Mouse (Mus musculus): ENCODE results near the gene Pole3.

Gene Pole3

GRCm38 (mm10) chr4:62518416-62519121 is 6.3 kb downstream of the Pole3 start:
- DNase-seq (ENCODE audit: low spot score), result no peak

- DNase-seq (ENCODE audit: low spot score), result no peak
Observed at GRCm38 (mm10) chr4:62517538-62518415, 7.1 kb downstream of the Pole3 start.

GRCm38 (mm10) chr4:62517046-62517445 is 7.8 kb downstream of the Pole3 start:
- no peak for DNase-seq (ENCODE audit: low spot score)

- DNase-seq (ENCODE audit: low spot score), result no peak
Observed at GRCm38 (mm10) chr4:62516579-62516978, 8.3 kb downstream of the Pole3 start.

- no peak for DNase-seq (ENCODE audit: low spot score)
Observed at GRCm38 (mm10) chr4:62516079-62516478, 8.8 kb downstream of the Pole3 start.

GRCm38 (mm10) chr4:62515490-62515889 is 9.4 kb downstream of the Pole3 start:
- DNase-seq (ENCODE audit: low spot score), result peak; percentile 81

GRCm38 (mm10) chr4:62514995-62515394 is 9.9 kb downstream of the Pole3 start:
- peak; percentile 70 for DNase-seq (ENCODE audit: low spot score)

- DNase-seq (ENCODE audit: low spot score), result no peak
Observed at GRCm38 (mm10) chr4:62513998-62514506, 10.8 kb downstream of the Pole3 start.

- DNase-seq (ENCODE audit: low spot score), result peak; percentile 81
Observed at GRCm38 (mm10) chr4:62509946-62510345, 14.9 kb downstream of the Pole3 start.

GRCm38 (mm10) chr4:62508839-62509238 is 16.0 kb downstream of the Pole3 start:
- DNase-seq (ENCODE audit: low spot score), result peak; percentile 76

GRCm38 (mm10) chr4:62506798-62507197 is 18.1 kb downstream of the Pole3 start:
- DNase-seq (ENCODE audit: low spot score), result no peak

GRCm38 (mm10) chr4:62505991-62506390 is 18.9 kb downstream of the Pole3 start:
- no peak for DNase-seq (ENCODE audit: low spot score)

GRCm38 (mm10) chr4:62503374-62503970 is 21.4 kb downstream of the Pole3 start, which contains the start of gene Hdhd3:
Gene Hdhd3 (minus strand): TSS chr4:62503467.
- no peak for DNase-seq (ENCODE audit: low spot score)

GRCm38 (mm10) chr4:62502969-62503368 is 21.9 kb downstream of the Pole3 start:
- no peak for DNase-seq (ENCODE audit: low spot score)

- DNase-seq (ENCODE audit: low spot score), result peak; percentile 88
Observed at GRCm38 (mm10) chr4:62501964-62502732, 22.7 kb downstream of the Pole3 start.

GRCm38 (mm10) chr4:62501534-62501933 is 23.3 kb downstream of the Pole3 start:
- no peak for DNase-seq (ENCODE audit: low spot score)

- no peak for DNase-seq (ENCODE audit: low spot score)
Observed at GRCm38 (mm10) chr4:62500799-62501198, 24.1 kb downstream of the Pole3 start.

- DNase-seq (ENCODE audit: low spot score), result peak; percentile 71
Observed at GRCm38 (mm10) chr4:62496815-62497214, 28.1 kb downstream of the Pole3 start.

GRCm38 (mm10) chr4:62495946-62496345 is 28.9 kb downstream of the Pole3 start:
- DNase-seq (ENCODE audit: low spot score), result no peak

GRCm38 (mm10) chr4:62494230-62494629 is 30.6 kb downstream of the Pole3 start:
- no peak for DNase-seq (ENCODE audit: low spot score)

GRCm38 (mm10) chr4:62492682-62493081 is 32.2 kb downstream of the Pole3 start:
- no peak for DNase-seq (ENCODE audit: low spot score)

- DNase-seq (ENCODE audit: low spot score), result no peak
Observed at GRCm38 (mm10) chr4:62487914-62488313, 37.0 kb downstream of the Pole3 start.
